Mouse (Mus musculus) T-helper 1 cell (primary cell): ENCODE data around the gene Olfr1242.

Experiments
- in situ Hi-C: fragments of 300-600 bp; cut with MboI, MseI; formaldehyde crosslinking; loops from one replicate; pipeline ENCODE4 v1.15.1; 2025; ENCODE audit warnings: high pct_unique_total_duplicates

Gene Olfr1242

GRCm38 (mm10) chr2:89498235-89498634 lies at the start of gene Olfr1242:
Gene Olfr1242, minus strand, starts transcription at chr2:89498335.
- in situ Hi-C loops: no loop called here

GRCm38 (mm10) chr2:89544516-89544915 lies 46.4 kb upstream of the Olfr1242 start:
- in situ Hi-C loops: no loop called here

GRCm38 (mm10) chr2:89539923-89540322 lies 41.8 kb upstream of the Olfr1242 start:
- in situ Hi-C loops: no loop called here

- in situ Hi-C loops: no loop called here
These were observed 33.3 kb upstream of the Olfr1242 start, which contains the start of gene Olfr1243 for GRCm38 (mm10) chr2:89531387-89531786. Gene Olfr1243, minus strand, starts transcription at chr2:89531487.

- in situ Hi-C loops: no loop called here
These were observed 11.1 kb downstream of the Olfr1242 start, which contains the start of gene Olfr1241 for GRCm38 (mm10) chr2:89487026-89487425. Gene Olfr1241, minus strand, starts transcription at chr2:89487126.

GRCm38 (mm10) chr2:89442900-89443299 lies 55.2 kb downstream of the Olfr1242 start, which contains the start of gene Olfr1240:
Gene Olfr1240, minus strand, starts transcription at chr2:89443000.
- in situ Hi-C loops: no loop called here
